Mouse (Mus musculus): Measurements from ENCODE around the gene Hbb-bh1.
A peak's percentile ranks its signal among the peaks of the same experiment; 100 is the strongest.
"Not testable (repeated sequence)": the region's sequence is repeated elsewhere in the genome, so short reads cannot be mapped to it uniquely, and the experiment has no call there.

The Hbb-bh1 gene

DNA sequence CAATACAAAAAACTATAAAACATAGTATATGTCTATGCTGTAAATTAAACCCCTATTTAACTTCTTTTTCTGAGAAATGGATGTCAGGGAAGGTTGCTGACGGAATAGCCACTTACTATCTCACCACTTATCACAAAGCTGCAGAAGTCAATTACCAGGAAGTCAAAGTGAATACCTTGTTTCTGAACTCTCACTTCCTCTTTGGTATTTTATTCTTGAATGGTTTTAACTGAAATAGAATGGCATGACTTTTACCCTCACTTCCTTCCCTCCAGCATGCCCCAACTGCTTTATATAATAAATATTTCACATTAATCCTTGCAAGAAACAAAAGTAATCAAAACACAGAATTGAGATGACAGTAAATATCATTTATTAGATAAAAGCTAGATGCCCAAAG, 30.8 kb downstream of the Hbb-bh1 start:
- DNase-seq (ENCODE audit: low read depth, low spot score) = no peak

GRCm38 (mm10) chr7:103811223-103811845, 31.6 kb downstream of the Hbb-bh1 start:
- DNase-seq (ENCODE audit: low read depth, low spot score) = no peak

- no peak for DNase-seq (ENCODE audit: low read depth, low spot score)
These were observed 32.2 kb downstream of the Hbb-bh1 start for GRCm38 (mm10) chr7:103810746-103811145.

- DNase-seq (ENCODE audit: low read depth, low spot score) = no peak
These were observed 32.7 kb downstream of the Hbb-bh1 start for GRCm38 (mm10) chr7:103810296-103810695.

DNA sequence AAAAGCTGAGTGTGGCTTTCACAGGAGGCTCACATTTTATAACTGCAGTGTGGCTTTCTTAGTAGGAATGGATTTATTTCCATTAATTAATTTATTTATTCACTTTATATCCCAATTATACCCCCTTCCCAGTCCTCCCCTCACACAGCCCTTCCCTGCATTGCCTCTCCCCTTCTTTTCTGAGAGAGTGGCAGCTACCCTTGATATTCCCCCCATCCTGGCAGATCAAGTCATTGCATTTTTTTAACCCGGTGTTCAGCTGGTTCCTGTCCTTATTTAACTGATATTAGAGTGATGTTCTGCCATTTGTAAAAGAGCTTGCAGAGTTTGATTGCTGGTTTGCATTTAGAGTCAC, 33.2 kb downstream of the Hbb-bh1 start:
- DNase-seq (ENCODE audit: low read depth, low spot score) = no peak

GRCm38 (mm10) chr7:103808971-103809800, 33.8 kb downstream of the Hbb-bh1 start:
- no peak for DNase-seq (ENCODE audit: low read depth, low spot score)

GRCm38 (mm10) chr7:103808120-103808519, 34.8 kb downstream of the Hbb-bh1 start:
- DNase-seq (ENCODE audit: low read depth, low spot score) = not testable (repeated sequence)

DNA sequence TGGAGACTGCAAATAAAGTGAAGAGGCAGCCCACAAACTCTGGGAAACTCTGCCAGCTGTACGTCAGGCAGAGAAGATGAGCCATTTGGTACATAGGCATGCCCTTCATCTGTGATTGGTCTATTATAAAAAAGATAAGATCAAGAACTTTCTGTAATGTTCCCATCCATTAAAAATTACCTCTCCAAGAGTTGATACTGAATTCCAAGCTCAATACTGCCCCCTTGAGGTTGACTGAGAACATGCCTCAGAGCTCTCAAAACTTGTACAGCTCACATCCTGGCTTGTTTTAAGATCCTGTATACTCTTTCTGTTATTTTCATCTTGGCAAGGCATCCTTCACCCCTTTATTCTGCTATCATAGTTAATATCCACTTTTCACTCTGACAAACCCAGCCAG, 36.1 kb downstream of the Hbb-bh1 start:
- peak; percentile 11 for DNase-seq (ENCODE audit: low read depth, low spot score)

DNA sequence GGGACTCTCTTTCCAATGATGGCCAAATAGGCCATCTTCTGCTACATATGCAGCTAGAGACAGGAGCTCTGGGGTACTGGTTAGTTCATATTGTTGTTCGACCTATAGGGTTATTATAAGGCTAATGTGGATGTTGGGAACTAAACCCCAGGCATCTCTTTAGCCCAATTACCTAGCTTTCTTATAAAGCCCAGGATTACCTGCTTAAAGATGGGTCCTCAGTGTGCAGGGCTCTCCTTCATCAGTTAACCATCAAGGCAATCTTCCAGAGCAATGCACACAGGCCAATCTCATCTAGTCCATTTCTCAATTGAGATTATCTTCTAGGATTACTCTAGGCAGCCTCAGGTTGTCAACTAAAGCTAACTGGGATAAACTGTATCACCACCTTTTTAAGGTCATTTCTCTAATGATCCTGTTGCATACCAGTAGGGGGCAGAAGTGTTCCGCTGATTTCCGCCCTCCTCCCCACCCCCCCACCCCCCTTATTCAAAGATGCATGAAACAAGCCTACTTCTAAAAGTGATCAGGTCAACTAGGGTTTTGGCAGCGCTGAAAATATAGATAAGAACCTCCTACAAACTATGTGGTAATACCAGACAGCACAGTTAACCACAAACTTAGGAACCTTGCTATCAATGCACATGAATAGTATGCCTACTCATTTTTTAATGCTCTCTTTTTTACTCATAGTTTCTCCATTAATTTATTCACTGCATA, 50.1 kb downstream of the Hbb-bh1 start:
- no peak for DNase-seq (ENCODE audit: low read depth, low spot score)

- DNase-seq (ENCODE audit: low read depth, low spot score) = no peak
These were observed 51.2 kb downstream of the Hbb-bh1 start, which contains the start of gene Olfr67 for GRCm38 (mm10) chr7:103791721-103792120. Gene Olfr67, minus strand, starts transcription at chr7:103791821.
